ENCODE assay signal across 8 mouse cellular contexts in the genomic region with DNA sequence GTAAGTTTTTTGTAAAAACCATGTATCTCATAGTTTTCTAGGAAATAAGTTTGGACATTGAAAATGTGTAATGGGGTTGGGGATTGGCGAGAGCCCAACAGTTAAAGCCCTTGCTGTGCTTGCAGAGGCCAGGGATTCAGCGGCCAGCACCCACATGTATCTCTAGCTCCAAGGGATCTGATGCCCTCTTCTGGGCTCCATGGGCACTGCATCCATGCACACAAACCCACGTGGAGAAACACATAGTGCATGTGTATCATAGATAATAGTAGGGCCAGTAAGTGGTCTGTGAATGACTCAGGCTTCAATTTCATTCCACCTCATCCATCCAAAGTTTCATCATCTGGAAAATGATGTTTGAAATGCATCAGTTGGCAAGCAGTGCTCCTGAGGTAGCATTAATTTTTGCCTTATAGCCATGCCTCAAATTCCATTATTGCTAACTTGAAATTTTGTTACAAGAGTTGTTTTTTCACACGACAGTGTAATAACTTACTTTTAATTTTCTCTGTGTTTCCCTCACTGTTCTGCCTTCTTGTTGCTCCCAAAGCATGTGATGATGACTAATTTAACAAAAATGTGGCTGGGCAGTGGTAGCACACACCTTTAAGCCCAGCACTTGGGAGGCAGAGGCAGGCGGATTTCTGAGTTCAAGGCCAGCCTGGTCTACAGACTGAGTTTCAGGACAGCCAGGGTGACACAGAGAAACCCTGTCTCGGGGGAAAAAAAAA.
A peak's percentile ranks its signal among the peaks of the same experiment; 100 is the strongest.
DNase-seq lines count a peak whose midpoint lies in the region; ATAC-seq and TF ChIP-seq lines count a peak whose summit lies in the region.

No protein-coding gene starts in this region.

- no peaks in the 10 kb centered on the region for H3K27me3 ChIP-seq in lung, embryonic 14.5 days (ENCODE audit: insufficient read depth, low read length)
- no peaks in the 10 kb centered on the region for H3K27me3 ChIP-seq in embryonic facial prominence, embryonic 10.5 days (replicated peaks; ENCODE audit: low read depth, poor library complexity, severe bottlenecking)
- H3K27me3 ChIP-seq in forebrain, embryonic 12.5 days: peaks cover 18% of the 10 kb centered on the region

- H3K4me1 ChIP-seq in lung, embryonic 14.5 days (ENCODE audit: insufficient read depth): no peaks in the 10 kb centered on the region
- 0 out of 2 replicates have a peak, but pooled peaks cover 3% of the 10 kb centered on the region for H3K4me1 ChIP-seq in embryonic facial prominence, embryonic 10.5 days
- H3K4me1 ChIP-seq in forebrain, embryonic 12.5 days: no peaks in the 10 kb centered on the region

- H3K9me3 ChIP-seq in lung, embryonic 14.5 days (ENCODE audit: low read depth, low read length): no peaks in the 10 kb centered on the region
- no peaks in the 10 kb centered on the region for H3K9me3 ChIP-seq in embryonic facial prominence, embryonic 10.5 days
- H3K9me3 ChIP-seq in forebrain, embryonic 12.5 days: no peaks in the 10 kb centered on the region

- WGBS in lung, embryonic 14.5 days: 70% methylated on average over 6 of the region's 6 CpGs
- WGBS in embryonic facial prominence, embryonic 10.5 days: 72% methylated on average over 6 of the region's 6 CpGs
- WGBS in forebrain, embryonic 12.5 days: 68% methylated on average over 6 of the region's 6 CpGs

- TF ChIP-seq CTCF in lung, embryonic 14.5 days (IDR thresholded peaks at IDR 0.05; ENCODE audit: low read depth): peak; percentile 55

- H3K4me2 ChIP-seq in lung, embryonic 14.5 days: no peak overlapping the region
- no peak overlapping the region for H3K4me2 ChIP-seq in forebrain, embryonic 12.5 days

- peak; percentile 11 for DNase-seq in cerebellum, adult 9-10 months
- no peak for DNase-seq in cerebellum, adult 11-12 months
- peak; percentile 55 for DNase-seq in lung, embryonic 14.5 days
- no peak for DNase-seq in lung, adult 18-20 months
- DNase-seq in embryonic facial prominence, embryonic 10.5 days (ENCODE audit: low spot score): peak; percentile 30
- peak; percentile 24 to 66 for DNase-seq in spleen, postnatal 4 days (ENCODE audit: low spot score in 2 of 2)

- H3K36me3 ChIP-seq in lung, embryonic 14.5 days (ENCODE audit: insufficient read depth): no peaks in the 10 kb centered on the region
- H3K36me3 ChIP-seq in embryonic facial prominence, embryonic 10.5 days (replicated peaks): no peaks in the 10 kb centered on the region
- H3K36me3 ChIP-seq in forebrain, embryonic 12.5 days (replicated peaks): no peaks in the 10 kb centered on the region

- H3K4me3 ChIP-seq in lung, embryonic 14.5 days (ENCODE audit: low read depth, low read length): no peak overlapping the region
- no peak overlapping the region for H3K4me3 ChIP-seq in embryonic facial prominence, embryonic 10.5 days
- H3K4me3 ChIP-seq in forebrain, embryonic 12.5 days (replicated peaks): no peak overlapping the region

- H3K9ac ChIP-seq in lung, embryonic 14.5 days: no peak overlapping the region
- H3K9ac ChIP-seq in forebrain, embryonic 12.5 days: no peak overlapping the region

- H3K27ac ChIP-seq in lung, embryonic 14.5 days (ENCODE audit: low read depth): no peak overlapping the region
- H3K27ac ChIP-seq in embryonic facial prominence, embryonic 10.5 days (replicated peaks): no peak overlapping the region
- no peak overlapping the region for H3K27ac ChIP-seq in forebrain, embryonic 12.5 days

- no peak for ATAC-seq in lung, embryonic 14.5 days (ENCODE audit: insufficient read depth)
- no peak for ATAC-seq in frontal cortex, adult (ENCODE audit: low TSS enrichment)
- ATAC-seq in forebrain, embryonic 12.5 days (ENCODE audit: low FRiP score): no peak

Comparison
In these comparisons a context has a peak if more than half of its experiments do, and no peak if none do; other contexts are left out.
1. DNase-seq: peak in cerebellum, adult 9-10 months (single experiment), lung, embryonic 14.5 days (single experiment), embryonic facial prominence, embryonic 10.5 days (single experiment) and spleen, postnatal 4 days (2 of 2); none in cerebellum, adult 11-12 months (single experiment) and lung, adult 18-20 months (0 of 2).